Mouse (Mus musculus) hematopoietic multipotent progenitor cell, adult 10-12 weeks (in vitro differentiated cells): ENCODE measurements around the gene Fam131a. TPM values are rescaled to one million over a fixed set of nuclear protein-coding genes. Genes with fewer than 3 reads are reported as not detected.

Experiments used
- polyA plus RNA-seq: library from polyadenylated mRNA; stranded (reverse); fragments of >175 nt; gene quantifications from 2 replicates; pipeline ENCODE4 v1.2.3, GENCODE M21; 2012; ENCODE audit warnings: low replicate concordance

The Fam131a gene
- polyA plus RNA-seq = 4.5 and 6.6 TPM in 2 replicates

GRCm38 (mm10) chr16:20693111-20693701 is at the start of gene Fam131a:
TSS of gene Fam131a (plus strand) at chr16:20693241.

GRCm38 (mm10) chr16:20651076-20651946 is 41.7 kb upstream of the Fam131a start, which contains the start of gene Psmd2:
TSS of gene Psmd2 (plus strand) at chr16:20651652.

DNA sequence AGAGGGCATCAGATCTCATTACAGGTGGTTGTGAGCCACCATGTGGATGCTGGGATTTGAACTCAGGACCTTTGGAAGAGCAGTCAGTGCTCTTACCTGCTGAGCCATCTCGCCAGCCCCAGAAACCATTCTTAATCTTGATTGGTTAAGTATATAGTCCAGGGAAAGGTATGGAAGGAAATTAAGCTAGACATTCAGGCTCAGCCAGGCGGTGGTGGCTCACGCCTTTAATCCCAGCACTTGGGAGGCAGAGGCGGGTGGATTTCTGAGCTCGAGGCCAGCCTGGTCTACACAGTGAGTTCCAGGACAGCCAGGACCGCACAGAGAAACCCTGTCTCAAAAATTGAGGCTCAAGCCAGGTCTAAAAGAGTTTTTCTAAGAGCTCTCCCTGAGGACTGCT is 25.0 kb upstream of the Fam131a start, which contains the start of gene Eif4g1:
Gene Eif4g1 (plus strand): TSS at position 301 of the 400 bp plus-strand sequence.

DNA sequence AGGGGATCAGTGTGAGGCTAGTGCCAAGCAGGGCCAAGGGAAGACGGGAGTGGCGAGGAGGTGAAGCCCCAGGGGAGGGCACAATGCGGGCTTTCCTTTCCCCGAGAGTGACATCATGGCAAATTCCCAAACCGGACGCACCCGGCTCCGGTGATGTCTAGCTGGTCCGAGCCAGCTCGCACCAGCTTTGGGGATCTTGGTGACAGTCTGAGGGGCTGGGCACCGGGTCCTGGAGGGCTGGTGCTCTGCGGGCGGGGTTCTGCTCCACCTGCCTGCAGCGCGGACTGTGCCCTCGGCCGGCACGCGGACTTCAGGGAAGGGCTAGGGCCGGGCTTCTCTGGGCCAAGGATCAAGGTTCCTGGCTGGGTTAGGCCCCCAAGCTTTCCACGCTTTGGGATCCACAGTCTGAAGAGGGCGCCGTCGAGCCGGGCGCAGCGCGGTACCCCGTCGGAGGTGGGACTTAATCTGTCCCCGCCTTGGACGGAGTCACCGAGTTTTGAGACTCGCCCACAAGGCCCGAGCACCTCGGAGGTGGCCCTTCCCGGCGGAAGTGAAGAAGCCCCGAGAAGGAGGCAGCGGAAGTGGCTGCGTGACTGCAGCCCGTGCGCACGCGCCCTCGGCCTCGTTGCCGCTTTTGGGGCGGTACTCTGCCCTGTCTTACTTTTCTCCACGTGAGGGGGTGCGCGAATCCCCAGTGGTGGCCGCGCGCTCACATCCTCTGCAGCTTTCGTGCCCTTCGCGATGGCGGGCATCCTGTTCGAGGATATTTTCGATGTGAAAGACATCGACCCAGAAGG is 24.3 kb downstream of the Fam131a start, which contains the start of the genes Polr2h and Clcn2:
Gene Polr2h (plus strand): TSS at position 485 of the 797 bp plus-strand sequence.
Gene Clcn2 (minus strand): TSS at position 566 of the 797 bp plus-strand sequence.

DNA sequence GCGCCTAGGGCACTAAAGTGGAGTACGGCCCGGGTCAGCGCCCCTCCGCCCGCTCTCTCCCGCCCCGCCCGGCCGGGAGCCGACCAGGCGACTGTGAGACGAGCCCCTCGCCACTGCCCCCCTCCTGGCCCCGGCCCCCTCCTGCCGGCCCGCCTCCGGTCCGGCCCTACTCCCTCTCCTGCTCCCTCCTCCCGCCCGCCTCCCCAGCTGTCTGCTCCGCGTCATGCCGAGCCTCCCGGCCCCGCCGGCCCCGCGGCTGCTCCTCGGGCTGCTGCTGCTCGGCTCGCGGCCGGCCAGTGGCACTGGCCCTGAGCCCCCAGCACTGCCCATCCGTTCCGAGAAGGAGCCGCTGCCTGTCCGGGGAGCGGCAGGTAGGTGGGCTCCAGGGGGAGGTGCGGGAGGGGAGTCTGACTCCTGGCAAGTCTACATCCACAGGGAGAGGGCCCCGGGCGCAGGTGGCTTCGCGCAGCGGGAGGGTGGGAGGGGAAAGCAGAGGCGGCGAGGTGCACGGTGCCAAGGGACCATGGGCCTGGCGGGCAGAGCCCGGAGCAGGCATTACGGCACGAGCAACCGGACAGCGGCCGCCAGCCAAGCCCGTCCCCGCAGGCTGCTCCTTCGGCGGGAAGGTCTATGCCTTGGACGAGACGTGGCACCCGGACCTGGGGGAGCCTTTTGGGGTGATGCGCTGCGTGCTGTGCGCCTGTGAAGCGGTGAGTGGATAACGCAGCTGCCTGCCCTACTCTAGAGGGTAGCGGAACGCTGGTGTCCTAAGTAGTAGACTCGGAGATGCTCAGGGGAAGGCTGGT is 40.1 kb downstream of the Fam131a start, which contains the start of gene Chrd:
Gene Chrd (plus strand): TSS at position 203 of the 806 bp plus-strand sequence.

DNA sequence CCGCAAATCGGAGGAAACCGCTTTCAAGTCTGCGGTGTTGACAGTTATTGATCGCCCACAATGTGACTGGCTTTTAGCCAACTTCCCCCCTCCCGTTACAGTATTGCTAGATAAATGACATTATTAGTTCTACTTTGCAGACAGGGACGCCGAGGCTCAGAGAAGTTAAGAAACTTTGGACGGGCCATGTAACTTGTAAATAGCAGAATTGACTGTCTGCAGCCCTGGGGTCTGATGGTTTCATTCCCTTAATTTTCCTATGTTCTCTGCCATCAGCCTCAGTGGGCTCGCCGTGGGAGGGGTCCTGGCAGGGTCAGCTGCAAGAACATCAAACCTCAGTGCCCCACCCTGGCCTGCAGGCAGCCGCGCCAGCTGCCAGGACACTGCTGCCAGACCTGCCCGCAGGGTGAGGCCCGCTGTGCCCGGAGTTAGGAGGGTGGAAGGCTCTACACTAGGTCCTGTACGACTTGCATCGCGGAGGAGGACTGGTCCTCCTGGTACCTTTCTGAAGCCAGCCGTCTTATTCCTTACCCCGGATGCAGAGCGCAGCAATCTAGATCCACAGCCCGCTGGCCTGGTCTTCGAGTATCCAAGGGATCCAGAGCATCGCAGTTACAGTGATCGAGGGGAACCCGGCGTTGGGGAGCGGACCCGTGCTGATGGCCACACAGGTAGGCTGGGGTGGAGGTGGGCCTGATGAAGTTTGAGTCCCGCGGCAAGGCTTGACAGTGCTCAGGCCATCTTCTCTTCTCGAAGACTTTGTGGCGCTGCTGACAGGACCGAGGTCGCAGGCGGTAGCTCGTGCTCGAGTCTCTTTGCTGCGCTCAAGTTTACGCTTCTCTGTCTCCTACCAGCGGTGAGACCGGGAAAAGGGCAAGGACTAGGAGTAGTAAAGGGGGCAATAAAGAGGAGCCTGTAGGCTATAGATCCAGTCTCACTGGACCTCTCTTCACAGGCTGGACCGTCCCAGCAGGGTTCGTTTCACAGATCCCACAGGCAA is 41.0 kb downstream of the Fam131a start, which contains the start of gene Thpo:
Gene Thpo (minus strand): TSS at position 781 of the 1,000 bp plus-strand sequence.

Other genes with a start within 250 kb of the Fam131a start
- gene Eif2b5, start 194.4 kb upstream of the Fam131a start, polyA plus RNA-seq = 12.9 and 17.4 TPM in 2 replicates
- gene Dvl3, start 176.3 kb upstream of the Fam131a start, polyA plus RNA-seq = 31.2 and 61.5 TPM in 2 replicates
- 63.6 and 66.9 TPM in 2 replicates for gene Ap2m1, start 157.8 kb upstream of the Fam131a start, polyA plus RNA-seq
- 28.8 and 31.8 TPM in 2 replicates for gene Abcf3, start 144.7 kb upstream of the Fam131a start, polyA plus RNA-seq
- 0.04 and 0.05 TPM in 2 replicates for gene Vwa5b2, start 103.8 kb upstream of the Fam131a start, polyA plus RNA-seq
- 0.40 and 5.7 TPM in 2 replicates for gene Eef1akmt4, start 81.6 kb upstream of the Fam131a start, polyA plus RNA-seq
- gene Gm49333, start 81.6 kb upstream of the Fam131a start, polyA plus RNA-seq = not detected in 2 replicates
- gene Alg3, start 81.5 kb upstream of the Fam131a start, polyA plus RNA-seq = 12.4 and 14.8 TPM in 2 replicates
- 0.65 and 2.3 TPM in 2 replicates for gene Camk2n2, start 72.0 kb upstream of the Fam131a start, polyA plus RNA-seq
- gene Ece2, start 63.4 kb upstream of the Fam131a start, polyA plus RNA-seq = not detected in 2 replicates
- 104 and 180 TPM in 2 replicates for gene Psmd2, start 41.6 kb upstream of the Fam131a start, polyA plus RNA-seq
- gene Eif4g1, start 24.9 kb upstream of the Fam131a start, polyA plus RNA-seq = 484 and 1,061 TPM in 2 replicates
- 0.23 and 5.3 TPM in 2 replicates for gene Polr2h, start 24.4 kb downstream of the Fam131a start, polyA plus RNA-seq
- gene Clcn2, start 24.5 kb downstream of the Fam131a start, polyA plus RNA-seq = 3.0 and 6.2 TPM in 2 replicates
- not detected in 2 replicates for gene Chrd, start 39.9 kb downstream of the Fam131a start, polyA plus RNA-seq
- not detected in 2 replicates for gene Thpo, start 41.3 kb downstream of the Fam131a start, polyA plus RNA-seq